In genomic region chr3:123905928-123906721, GRCm38 (mm10) we compare ENCODE assay signal across 8 mouse cellular contexts.
DNase-seq lines count a peak whose midpoint lies in the region; ATAC-seq and TF ChIP-seq lines count a peak whose summit lies in the region.

No protein-coding gene starts in this region.

- H3K27me3 ChIP-seq in lung, embryonic 14.5 days (ENCODE audit: insufficient read depth, low read length), result no peaks in the 10 kb centered on the region
- H3K27me3 ChIP-seq in lung, embryonic 16.5 days (ENCODE audit: control insufficient read depth, insufficient read depth, low read depth, low read length), result no peaks in the 10 kb centered on the region
- no peaks in the 10 kb centered on the region for H3K27me3 ChIP-seq in stomach, embryonic 16.5 days (ENCODE audit: control insufficient read depth, insufficient read depth, low read length)

- 23% methylated on average over 9 of the region's 9 CpGs for WGBS in lung, embryonic 14.5 days
- WGBS in lung, adult 2 months, result 20% methylated on average over 9 of the region's 9 CpGs
- WGBS in lung, embryonic 16.5 days, result 19% methylated on average over 9 of the region's 9 CpGs
- WGBS in stomach, embryonic 16.5 days, result 31% methylated on average over 9 of the region's 9 CpGs

- no peak overlapping the region for H3K4me3 ChIP-seq in lung, embryonic 14.5 days (ENCODE audit: low read depth, low read length)
- no peak overlapping the region for H3K4me3 ChIP-seq in lung, adult 2 months (replicated peaks; ENCODE audit: extremely low read depth, low read depth, low read length)
- no peak overlapping the region; the same call in 1 of the 2 replicates for H3K4me3 ChIP-seq in lung, embryonic 16.5 days (ENCODE audit: low read length)
- no peak overlapping the region for H3K4me3 ChIP-seq in stomach, embryonic 16.5 days (replicated peaks; ENCODE audit: low read length)

- ATAC-seq in lung, embryonic 14.5 days (ENCODE audit: insufficient read depth), result peak; percentile 92; the same call in 1 of the 2 replicates
- ATAC-seq in lung, embryonic 16.5 days (ENCODE audit: low read depth), result peak; percentile 75
- ATAC-seq in stomach, embryonic 16.5 days (ENCODE audit: insufficient read depth, low FRiP score), result no peak

- no peak overlapping the region for H3K4me2 ChIP-seq in lung, embryonic 14.5 days
- H3K4me2 ChIP-seq in lung, embryonic 16.5 days (ENCODE audit: low read depth, low read length), result no peak overlapping the region
- no peak overlapping the region for H3K4me2 ChIP-seq in stomach, embryonic 16.5 days (ENCODE audit: low read depth, low read length)

- H3K27ac ChIP-seq in lung, embryonic 14.5 days (ENCODE audit: low read depth), result 0 out of 2 replicates have a peak overlapping the region, but pooled peaks have one; percentile 36
- H3K27ac ChIP-seq in lung, embryonic 16.5 days (ENCODE audit: low read length), result peak overlapping the region; percentile 46; the same call in 1 of the 2 replicates
- peak overlapping the region; percentile 25; the same call in 1 of the 2 replicates for H3K27ac ChIP-seq in stomach, embryonic 16.5 days (ENCODE audit: low read length)

- no peaks in the 10 kb centered on the region for H3K4me1 ChIP-seq in lung, embryonic 14.5 days (ENCODE audit: insufficient read depth)
- H3K4me1 ChIP-seq in lung, adult 2 months (ENCODE audit: control insufficient read depth, insufficient read depth, low read length), result no peaks in the 10 kb centered on the region
- H3K4me1 ChIP-seq in lung, embryonic 16.5 days (replicated peaks; ENCODE audit: control insufficient read depth, insufficient read depth, low read length), result no peaks in the 10 kb centered on the region
- H3K4me1 ChIP-seq in stomach, embryonic 16.5 days (ENCODE audit: control insufficient read depth, insufficient read depth, low read length), result no peaks in the 10 kb centered on the region

- H3K36me3 ChIP-seq in lung, embryonic 14.5 days (ENCODE audit: insufficient read depth), result no peaks in the 10 kb centered on the region
- no peaks in the 10 kb centered on the region for H3K36me3 ChIP-seq in lung, embryonic 16.5 days (ENCODE audit: control insufficient read depth, insufficient read depth, low read length)
- H3K36me3 ChIP-seq in stomach, embryonic 16.5 days (ENCODE audit: control insufficient read depth, insufficient read depth, low read length), result no peaks in the 10 kb centered on the region

- DNase-seq in embryo, embryonic 10 days (ENCODE audit: low spot score), result peak; percentile 32
- no peak for DNase-seq in embryo, embryonic 9.5 days (ENCODE audit: extremely low spot score)
- peak; percentile 66 for DNase-seq in lung, embryonic 14.5 days
- no peak for DNase-seq in lung, adult 2 months
- DNase-seq in layer of hippocampus, adult 8-10 months (ENCODE audit: low spot score in 2 of 2), result no peak
- no peak for DNase-seq in thymus, postnatal 14 days

- no peak for TF ChIP-seq CTCF in lung, embryonic 14.5 days (IDR thresholded peaks at IDR 0.05; ENCODE audit: low read depth)
- no peak for TF ChIP-seq CTCF in lung, adult 2 months (IDR thresholded peaks at IDR 0.05; ENCODE audit: insufficient read depth, low read length)

- no peak for TF ChIP-seq POLR2A in lung, adult 2 months (IDR thresholded peaks at IDR 0.05; ENCODE audit: borderline replicate concordance, extremely low read depth, low read depth, low read length)

- no peak overlapping the region; the same call in 1 of the 2 replicates for H3K9ac ChIP-seq in lung, embryonic 14.5 days
- no peak overlapping the region for H3K9ac ChIP-seq in lung, embryonic 16.5 days (ENCODE audit: low read length)
- H3K9ac ChIP-seq in stomach, embryonic 16.5 days (ENCODE audit: low read length), result no peak overlapping the region

- no peaks in the 10 kb centered on the region for H3K9me3 ChIP-seq in lung, embryonic 14.5 days (ENCODE audit: low read depth, low read length)
- H3K9me3 ChIP-seq in lung, embryonic 16.5 days (ENCODE audit: control insufficient read depth, low read length), result no peaks in the 10 kb centered on the region
- no peaks in the 10 kb centered on the region for H3K9me3 ChIP-seq in stomach, embryonic 16.5 days (replicated peaks; ENCODE audit: control insufficient read depth, low read length)

Comparison
In these comparisons a context has a peak if more than half of its experiments do, and no peak if none do; other contexts are left out.
1. DNase-seq: peak in embryo, embryonic 10 days (single experiment) and lung, embryonic 14.5 days (single experiment); none in embryo, embryonic 9.5 days (single experiment), lung, adult 2 months (single experiment), layer of hippocampus, adult 8-10 months (0 of 2) and thymus, postnatal 14 days (single experiment).
2. Peak in every context shown above with its lines, with median percentiles within 50 percentile points of each other: H3K27ac ChIP-seq.